Mouse (Mus musculus): ENCODE data around the gene Hoxa9. TPM values are rescaled to one million over a fixed set of nuclear protein-coding genes. Genes with fewer than 3 reads are reported as not detected.

Hoxa9 gene
- polyA plus RNA-seq, 1 experiment from 2014 or later: 90.5 TPM

DNA sequence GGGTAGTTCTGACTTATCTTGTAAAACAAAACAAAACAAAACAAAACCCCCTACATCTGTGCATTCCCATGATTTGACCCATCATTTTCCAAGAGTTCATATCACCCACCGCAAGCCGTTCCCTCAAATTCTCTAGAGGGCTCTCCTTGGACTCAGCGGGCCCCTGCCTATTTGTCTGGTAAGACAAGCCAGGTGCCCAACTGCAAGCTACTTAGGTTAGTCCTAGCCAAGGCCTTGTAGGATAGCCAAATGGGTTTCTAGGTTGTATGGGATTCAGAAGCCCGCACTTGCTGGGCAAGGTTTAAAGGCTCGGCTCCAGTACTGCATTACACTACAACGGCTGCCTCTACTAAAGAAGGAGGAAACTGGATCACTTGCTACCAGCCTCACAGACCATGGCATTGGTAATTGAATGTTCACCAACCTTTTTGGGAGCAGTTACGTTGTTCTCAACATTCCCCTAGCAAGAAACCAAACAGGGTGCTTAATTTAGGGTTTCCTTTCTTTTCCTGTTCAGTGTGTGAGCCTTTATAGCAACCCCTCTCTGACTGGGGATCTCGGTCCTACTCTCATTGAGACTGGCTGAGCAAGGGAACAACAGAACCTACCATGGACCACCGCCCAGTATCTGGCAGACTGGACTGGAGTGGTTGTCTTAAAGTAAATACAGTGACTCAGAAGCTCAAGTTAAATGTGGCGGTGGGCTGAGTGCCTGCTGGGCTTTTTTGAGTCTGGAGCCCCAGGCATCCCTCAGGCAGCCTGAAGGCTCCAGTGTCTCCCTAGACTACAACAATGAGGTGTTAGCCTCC, 6.7 kb upstream of the Hoxa9 start:
- peak; percentile 70 for DNase-seq (ENCODE audit: low spot score)
- Histone ChIP-seq H3K27ac (replicated peaks; ENCODE audit: low read depth, low read length) (peak overlapping the region; percentile 99), H3K36me3 (ENCODE audit: control insufficient read depth, insufficient read depth, low read length) (peaks cover 2% of the 10 kb centered on the region; the same call in 1 of the 2 replicates), H3K4me2 (ENCODE audit: low read depth, severe bottlenecking) (peak overlapping the region; percentile 75), H3K27me3 (ENCODE audit: control insufficient read depth, insufficient read depth, low read length) (no peaks in the 10 kb centered on the region), H3K9me3 (ENCODE audit: control insufficient read depth, low read length) (no peaks in the 10 kb centered on the region), H3K9ac (ENCODE audit: low read length) (peak overlapping the region; percentile 100), H3K4me3 (ENCODE audit: low read depth, low read length) (peak overlapping the region; percentile 99), H3K4me1 (ENCODE audit: control insufficient read depth, insufficient read depth, low read length) (peaks cover 6% of the 10 kb centered on the region)
- ATAC-seq (ENCODE audit: insufficient number of reproducible peaks, low FRiP score, low TSS enrichment, low read depth): no peak
- 2% methylated on average over 10 of the region's 10 CpGs for WGBS

DNA sequence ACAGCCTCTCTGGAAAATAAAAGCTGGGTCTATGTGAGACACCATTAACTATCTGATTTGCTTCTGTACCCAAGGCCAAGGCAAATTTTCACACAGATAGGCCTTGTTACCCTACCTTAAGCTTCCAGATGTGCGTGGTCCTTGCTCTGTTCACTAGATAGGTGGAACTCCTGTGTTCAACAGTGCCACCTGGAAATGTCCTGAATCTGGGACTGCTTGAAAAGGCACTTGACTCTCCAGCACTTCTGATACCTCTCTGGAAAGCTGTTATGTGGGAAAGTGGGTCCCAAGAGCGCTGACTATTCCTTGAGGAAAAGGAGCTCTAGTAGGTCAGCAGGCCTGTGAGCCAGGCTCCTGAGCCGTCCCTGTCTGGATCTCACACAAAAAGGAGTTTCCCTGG, 5.9 kb upstream of the Hoxa9 start:
- 5% methylated on average over 3 of the region's 3 CpGs for WGBS
- H3K4me3 ChIP-seq (ENCODE audit: low read depth, low read length): peak overlapping the region; percentile 99
- H3K4me1 ChIP-seq (ENCODE audit: control insufficient read depth, insufficient read depth, low read length): peaks cover 1% of the 10 kb centered on the region; the same call in 1 of the 2 replicates
- peak overlapping the region; percentile 100 for H3K9ac ChIP-seq (ENCODE audit: low read length)
- DNase-seq (ENCODE audit: low spot score) (no peak), ATAC-seq (ENCODE audit: insufficient number of reproducible peaks, low FRiP score, low TSS enrichment, low read depth) (no peak)
- no peaks in the 10 kb centered on the region for H3K9me3 ChIP-seq (ENCODE audit: control insufficient read depth, low read length)
- H3K4me2 ChIP-seq (ENCODE audit: low read depth, severe bottlenecking): peak overlapping the region; percentile 75
- H3K27me3 ChIP-seq (ENCODE audit: control insufficient read depth, insufficient read depth, low read length): no peaks in the 10 kb centered on the region
- H3K27ac ChIP-seq (replicated peaks; ENCODE audit: low read depth, low read length): peak overlapping the region; percentile 99
- H3K36me3 ChIP-seq (ENCODE audit: control insufficient read depth, insufficient read depth, low read length): peaks cover 2% of the 10 kb centered on the region; the same call in 1 of the 2 replicates

DNA sequence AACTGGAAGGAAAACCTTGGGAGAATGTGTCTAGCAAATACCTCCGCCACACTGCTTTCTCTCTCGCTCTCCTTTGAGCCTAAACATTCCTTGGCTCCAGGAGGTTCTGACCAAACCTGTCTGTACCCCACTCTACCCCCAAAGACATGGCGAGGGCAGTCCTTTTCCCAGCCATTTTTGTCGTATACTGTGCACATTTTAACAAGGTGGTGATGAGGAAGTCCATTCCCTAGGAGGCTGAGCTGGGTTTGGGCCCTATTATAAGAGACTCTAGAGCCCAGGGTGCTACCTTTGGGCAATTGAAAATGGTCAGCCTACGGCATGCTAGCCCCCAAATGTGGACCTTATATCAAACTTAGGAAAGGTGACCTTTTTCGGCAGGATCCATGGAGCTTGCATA, 5.0 kb upstream of the Hoxa9 start:
- H3K4me2 ChIP-seq (ENCODE audit: low read depth, severe bottlenecking): peak overlapping the region; percentile 75
- H3K9me3 ChIP-seq (ENCODE audit: control insufficient read depth, low read length): no peaks in the 10 kb centered on the region
- H3K27ac ChIP-seq (replicated peaks; ENCODE audit: low read depth, low read length): peak overlapping the region; percentile 99
- H3K36me3 ChIP-seq (ENCODE audit: control insufficient read depth, insufficient read depth, low read length): peaks cover 2% of the 10 kb centered on the region; the same call in 1 of the 2 replicates
- no peaks in the 10 kb centered on the region for H3K27me3 ChIP-seq (ENCODE audit: control insufficient read depth, insufficient read depth, low read length)
- H3K4me3 ChIP-seq (ENCODE audit: low read depth, low read length): peak overlapping the region; percentile 99
- 9% methylated on average over 6 of the region's 6 CpGs for WGBS
- peak overlapping the region; percentile 100 for H3K9ac ChIP-seq (ENCODE audit: low read length)
- ATAC-seq (ENCODE audit: insufficient number of reproducible peaks, low FRiP score, low TSS enrichment, low read depth): no peak
- DNase-seq (ENCODE audit: low spot score): peak; percentile 58
- H3K4me1 ChIP-seq (ENCODE audit: control insufficient read depth, insufficient read depth, low read length): no peaks in the 10 kb centered on the region; the same call in 1 of the 2 replicates

- Histone ChIP-seq H3K4me2 (ENCODE audit: low read depth, severe bottlenecking) (peak overlapping the region; percentile 75), H3K9ac (ENCODE audit: low read length) (peak overlapping the region; percentile 100), H3K4me1 (ENCODE audit: control insufficient read depth, insufficient read depth, low read length) (no peaks in the 10 kb centered on the region; the same call in 1 of the 2 replicates), H3K36me3 (ENCODE audit: control insufficient read depth, insufficient read depth, low read length) (peaks cover 2% of the 10 kb centered on the region; the same call in 1 of the 2 replicates), H3K27me3 (ENCODE audit: control insufficient read depth, insufficient read depth, low read length) (no peaks in the 10 kb centered on the region), H3K27ac (replicated peaks; ENCODE audit: low read depth, low read length) (peak overlapping the region; percentile 99), H3K9me3 (ENCODE audit: control insufficient read depth, low read length) (no peaks in the 10 kb centered on the region), H3K4me3 (ENCODE audit: low read depth, low read length) (peak overlapping the region; percentile 99)
- ATAC-seq (ENCODE audit: insufficient number of reproducible peaks, low FRiP score, low TSS enrichment, low read depth): no peak
- 12% methylated on average over 9 of the region's 9 CpGs for WGBS
- DNase-seq (ENCODE audit: low spot score): peak; percentile 69
Measured at GRCm38 (mm10) chr6:52235267-52235666, 4.4 kb upstream of the Hoxa9 start.

DNA sequence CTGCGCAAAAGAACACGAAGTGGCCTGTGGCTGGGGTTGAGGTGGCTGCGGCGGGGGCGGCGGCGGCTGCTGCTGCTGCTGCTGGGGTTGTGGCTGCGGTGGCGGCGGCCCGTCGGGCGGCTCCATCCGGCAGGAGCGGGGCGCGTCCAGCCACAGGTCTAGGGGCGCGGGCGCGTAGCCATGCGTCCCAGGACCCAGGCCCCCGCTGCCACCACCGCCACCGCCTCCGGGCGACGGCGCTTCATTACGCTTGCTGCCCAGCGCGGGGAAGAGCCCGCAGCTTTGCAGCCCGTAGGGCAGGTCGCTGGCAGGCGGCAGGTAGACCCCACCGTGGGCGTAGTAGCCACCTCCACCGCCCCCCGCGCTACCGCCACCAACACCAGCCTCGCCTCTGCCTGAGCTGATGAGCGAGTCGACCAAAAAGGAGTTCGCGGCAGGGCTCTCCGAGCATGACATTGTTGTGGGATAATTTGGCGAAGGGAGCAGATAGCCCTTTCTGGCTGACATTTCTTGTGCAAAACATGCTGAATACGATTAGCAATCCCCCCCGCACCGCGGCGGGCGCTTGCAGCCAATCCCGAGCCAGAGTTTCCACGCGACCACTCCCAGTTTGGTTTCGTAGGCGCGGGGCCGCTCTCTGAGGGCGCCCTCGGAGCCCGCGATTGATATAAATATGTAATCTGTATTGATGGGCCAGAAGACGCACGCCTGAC, 3.7 kb upstream of the Hoxa9 start:
- peak overlapping the region; percentile 75 for H3K4me2 ChIP-seq (ENCODE audit: low read depth, severe bottlenecking)
- WGBS: under 1% methylated on average over 62 of the region's 68 CpGs

DNA sequence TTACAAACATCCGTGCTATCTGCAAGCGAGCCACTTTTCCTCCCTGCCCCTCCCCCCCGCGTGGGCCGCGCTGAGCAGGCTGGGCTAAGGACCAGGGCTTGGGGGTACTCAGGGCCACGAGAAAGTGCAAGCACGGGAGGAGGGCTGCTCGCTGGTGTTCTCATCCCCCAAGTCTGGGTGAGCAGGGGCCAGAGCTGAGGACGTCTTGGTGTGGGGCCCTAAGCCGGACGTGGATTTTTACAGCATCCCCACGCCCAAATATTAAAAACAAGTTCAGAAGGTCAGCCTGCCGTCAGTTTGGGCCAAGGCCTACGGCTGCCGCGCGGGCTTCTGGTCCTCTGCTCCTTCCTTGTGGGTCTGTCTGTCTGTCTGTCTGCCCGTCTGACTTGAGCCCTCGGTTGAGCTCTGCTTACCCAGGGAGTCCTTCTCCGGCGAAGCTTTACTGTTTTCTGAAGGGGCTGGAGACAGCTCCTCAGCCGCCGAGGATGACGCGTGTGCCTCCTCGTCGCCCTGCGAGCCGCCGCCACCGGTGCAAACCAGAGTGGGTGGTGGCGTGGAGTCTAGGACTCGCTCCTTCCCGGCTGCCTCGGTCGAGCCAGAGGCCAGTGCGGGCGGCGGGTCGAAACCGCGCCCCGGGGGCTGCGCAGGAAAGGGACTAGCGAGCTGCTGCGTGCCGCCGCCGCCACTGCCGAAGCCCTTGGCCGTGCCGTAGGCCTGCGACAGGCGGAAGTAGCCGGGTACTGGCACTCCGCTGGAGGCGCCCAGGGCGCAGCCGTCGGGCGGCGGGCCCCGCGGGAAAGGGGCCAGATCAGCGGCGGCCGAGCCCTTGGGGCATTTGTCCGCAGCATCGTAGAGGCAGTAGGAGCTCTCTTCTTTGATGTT, 2.9 kb upstream of the Hoxa9 start:
- Histone ChIP-seq H3K27ac (replicated peaks; ENCODE audit: low read depth, low read length) (peak overlapping the region; percentile 99), H3K9me3 (ENCODE audit: control insufficient read depth, low read length) (no peaks in the 10 kb centered on the region), H3K4me3 (ENCODE audit: low read depth, low read length) (peak overlapping the region; percentile 99), H3K27me3 (ENCODE audit: control insufficient read depth, insufficient read depth, low read length) (no peaks in the 10 kb centered on the region), H3K4me1 (ENCODE audit: control insufficient read depth, insufficient read depth, low read length) (no peaks in the 10 kb centered on the region; the same call in 1 of the 2 replicates), H3K4me2 (ENCODE audit: low read depth, severe bottlenecking) (peak overlapping the region; percentile 75), H3K36me3 (ENCODE audit: control insufficient read depth, insufficient read depth, low read length) (peaks cover 2% of the 10 kb centered on the region), H3K9ac (ENCODE audit: low read length) (peak overlapping the region; percentile 100)
- under 1% methylated on average over 61 of the region's 70 CpGs for WGBS
- ATAC-seq (ENCODE audit: insufficient number of reproducible peaks, low FRiP score, low TSS enrichment, low read depth): no peak
- peak; percentile 74 for DNase-seq (ENCODE audit: low spot score)

More for the DNA sequence above, 3.7 kb upstream of the Hoxa9 start:
- peak; percentile 46 for ATAC-seq (ENCODE audit: insufficient number of reproducible peaks, low FRiP score, low TSS enrichment, low read depth)
- H3K4me1 ChIP-seq (ENCODE audit: control insufficient read depth, insufficient read depth, low read length): no peaks in the 10 kb centered on the region; the same call in 1 of the 2 replicates
- no peaks in the 10 kb centered on the region for H3K27me3 ChIP-seq (ENCODE audit: control insufficient read depth, insufficient read depth, low read length)
- H3K36me3 ChIP-seq (ENCODE audit: control insufficient read depth, insufficient read depth, low read length): peaks cover 2% of the 10 kb centered on the region; the same call in 1 of the 2 replicates
- peak overlapping the region; percentile 100 for H3K9ac ChIP-seq (ENCODE audit: low read length)
- peak overlapping the region; percentile 99 for H3K27ac ChIP-seq (replicated peaks; ENCODE audit: low read depth, low read length)
- no peak for DNase-seq (ENCODE audit: low spot score)
- H3K9me3 ChIP-seq (ENCODE audit: control insufficient read depth, low read length): no peaks in the 10 kb centered on the region
- peak overlapping the region; percentile 99 for H3K4me3 ChIP-seq (ENCODE audit: low read depth, low read length)

DNA sequence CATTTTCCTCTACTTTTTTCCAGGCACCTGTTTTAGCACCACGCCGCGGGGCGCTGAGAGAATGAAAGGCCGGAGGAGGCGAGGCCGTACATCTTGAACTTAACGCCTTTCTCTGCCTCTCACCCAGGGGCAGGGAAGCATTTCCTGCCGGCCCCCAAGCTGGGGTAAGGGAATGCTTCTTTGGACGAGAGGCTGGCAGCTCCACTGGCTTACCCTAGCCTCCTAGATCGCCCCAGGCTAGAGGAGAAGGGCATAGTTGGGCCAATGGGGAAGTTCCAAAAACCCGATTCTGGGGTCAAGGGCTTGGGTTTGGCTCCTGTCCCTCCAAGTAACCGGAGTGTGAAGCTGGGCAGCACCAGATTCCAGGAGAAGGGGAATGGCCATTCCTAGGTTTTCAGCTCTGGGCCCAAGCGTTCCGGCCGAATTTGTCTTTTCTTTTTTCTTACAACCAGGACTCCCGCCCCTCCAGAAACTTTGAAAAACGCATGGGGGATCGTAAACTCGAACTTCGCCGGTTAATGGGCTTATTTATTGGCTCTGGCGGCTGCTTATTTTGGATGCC, 2.2 kb upstream of the Hoxa9 start:
- Histone ChIP-seq H3K36me3 (ENCODE audit: control insufficient read depth, insufficient read depth, low read length) (peaks cover 2% of the 10 kb centered on the region), H3K27ac (replicated peaks; ENCODE audit: low read depth, low read length) (peak overlapping the region; percentile 99), H3K9me3 (ENCODE audit: control insufficient read depth, low read length) (no peaks in the 10 kb centered on the region), H3K27me3 (ENCODE audit: control insufficient read depth, insufficient read depth, low read length) (no peaks in the 10 kb centered on the region), H3K4me2 (ENCODE audit: low read depth, severe bottlenecking) (peak overlapping the region; percentile 75), H3K9ac (ENCODE audit: low read length) (peak overlapping the region; percentile 100), H3K4me1 (ENCODE audit: control insufficient read depth, insufficient read depth, low read length) (no peaks in the 10 kb centered on the region; the same call in 1 of the 2 replicates), H3K4me3 (ENCODE audit: low read depth, low read length) (peak overlapping the region; percentile 99)
- WGBS: under 1% methylated on average over 23 of the region's 23 CpGs
- no peak for ATAC-seq (ENCODE audit: insufficient number of reproducible peaks, low FRiP score, low TSS enrichment, low read depth)
- DNase-seq (ENCODE audit: low spot score): peak; percentile 72
